Mouse (Mus musculus): ENCODE data around the gene Aldh4a1.

The Aldh4a1 gene

DNA sequence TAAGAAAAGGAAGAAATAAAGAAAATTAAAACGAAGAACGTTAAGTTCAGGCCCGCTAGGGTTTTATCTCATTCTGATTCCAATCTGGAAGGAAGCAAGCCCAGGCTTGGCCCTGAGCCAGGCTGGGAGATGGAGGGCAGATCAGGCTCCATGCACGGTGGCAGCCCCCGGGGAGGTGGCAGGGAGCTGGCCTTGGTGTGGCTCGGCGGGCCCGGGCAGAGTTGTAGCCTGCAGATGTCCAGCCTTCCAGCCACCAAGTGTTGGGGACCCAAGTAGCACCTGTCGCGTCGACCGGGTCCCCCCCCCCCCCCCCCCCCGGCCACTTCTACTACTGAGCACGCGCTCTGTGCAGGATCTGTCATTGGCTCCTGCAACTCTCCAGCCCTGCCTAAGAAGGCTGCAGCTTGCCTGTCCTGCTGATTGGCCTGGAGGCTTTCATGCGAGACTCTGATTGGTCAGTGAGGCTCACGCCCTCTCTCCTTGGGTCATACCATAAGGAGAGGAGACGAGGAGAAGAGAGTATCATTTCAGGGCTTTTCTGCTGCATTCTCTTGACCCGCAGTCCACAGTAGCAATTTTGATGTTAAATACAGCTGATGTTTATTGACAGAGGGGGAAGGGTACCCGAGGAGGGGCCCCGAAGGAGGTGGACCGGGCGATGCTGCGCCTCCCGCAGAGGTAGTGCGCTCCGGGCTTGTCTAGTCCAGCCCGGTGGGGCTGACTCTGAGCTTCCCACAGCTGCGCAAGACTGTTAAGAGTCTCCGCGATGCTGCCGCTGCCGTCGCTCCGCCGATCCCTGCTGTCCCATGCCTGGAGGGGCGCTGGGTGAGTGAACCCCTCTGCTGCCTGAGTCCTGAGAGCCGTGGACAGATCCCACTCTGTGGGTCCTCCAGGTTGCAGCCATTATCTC lies at the start of gene Aldh4a1:
Gene Aldh4a1 (plus strand): TSS at position 494 of the 910 bp plus-strand sequence.
- peak; percentile 92 for DNase-seq

DNA sequence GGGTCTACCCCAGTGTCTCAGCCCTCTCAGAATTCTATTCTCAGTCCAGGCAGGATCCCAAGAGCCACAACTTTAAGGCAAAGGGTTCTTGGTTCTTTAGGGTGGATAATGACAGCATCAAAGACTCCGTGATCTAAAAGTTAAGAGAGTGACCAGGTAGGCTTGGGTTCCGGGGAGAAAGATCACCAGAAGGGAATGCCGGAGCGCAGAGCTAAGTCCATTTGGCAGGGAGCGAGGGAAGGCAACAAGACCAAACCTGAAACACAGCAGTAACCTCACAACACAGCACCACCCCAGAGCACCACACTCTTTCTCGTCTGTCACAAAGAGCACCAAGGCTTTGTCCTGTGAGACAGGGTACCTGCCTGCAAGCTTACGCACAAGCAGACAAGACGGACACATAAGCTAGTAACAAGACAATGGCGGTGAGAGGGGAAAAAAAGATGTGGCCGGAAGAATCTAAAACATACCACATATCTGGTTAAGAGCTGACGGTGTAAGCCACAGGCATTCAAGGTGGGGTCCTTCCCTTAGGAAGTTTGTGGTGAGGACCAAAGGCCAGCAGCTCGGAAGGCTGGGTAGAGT lies 49.6 kb upstream of the Aldh4a1 start:
- no peak for DNase-seq

DNA sequence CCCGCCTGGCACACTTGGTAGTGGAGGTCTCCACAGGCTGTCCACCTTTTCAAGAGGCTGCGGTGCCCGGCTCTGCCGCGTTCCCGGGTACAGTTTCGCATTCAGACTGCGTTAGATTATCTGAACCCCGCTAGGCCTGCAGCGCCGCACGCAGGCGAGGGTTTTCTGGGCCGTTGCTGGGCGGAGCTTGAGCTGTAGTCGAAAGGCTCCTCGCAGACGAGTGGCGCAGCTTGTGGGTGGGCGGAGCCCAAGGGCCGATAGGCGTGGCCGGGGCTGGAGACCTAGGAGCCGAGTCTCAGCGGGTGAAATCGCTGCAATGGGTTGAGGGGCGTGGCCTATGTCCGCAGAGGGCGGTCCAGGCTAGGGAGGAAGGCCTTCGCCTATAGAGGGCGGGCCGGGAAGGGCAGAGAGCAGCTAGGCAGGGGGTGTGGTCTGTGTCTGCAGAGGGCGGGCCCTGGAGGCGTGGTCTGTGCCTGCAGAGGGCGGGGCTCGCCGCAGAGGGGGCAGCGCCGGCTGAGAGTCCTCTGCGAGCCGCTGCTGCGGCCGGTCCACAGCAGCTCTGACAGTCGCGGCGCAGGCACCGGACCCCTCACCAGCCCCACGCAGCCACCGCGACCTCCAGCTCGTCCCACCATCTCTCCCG lies 48.4 kb upstream of the Aldh4a1 start:
- DNase-seq: peak; percentile 99

DNA sequence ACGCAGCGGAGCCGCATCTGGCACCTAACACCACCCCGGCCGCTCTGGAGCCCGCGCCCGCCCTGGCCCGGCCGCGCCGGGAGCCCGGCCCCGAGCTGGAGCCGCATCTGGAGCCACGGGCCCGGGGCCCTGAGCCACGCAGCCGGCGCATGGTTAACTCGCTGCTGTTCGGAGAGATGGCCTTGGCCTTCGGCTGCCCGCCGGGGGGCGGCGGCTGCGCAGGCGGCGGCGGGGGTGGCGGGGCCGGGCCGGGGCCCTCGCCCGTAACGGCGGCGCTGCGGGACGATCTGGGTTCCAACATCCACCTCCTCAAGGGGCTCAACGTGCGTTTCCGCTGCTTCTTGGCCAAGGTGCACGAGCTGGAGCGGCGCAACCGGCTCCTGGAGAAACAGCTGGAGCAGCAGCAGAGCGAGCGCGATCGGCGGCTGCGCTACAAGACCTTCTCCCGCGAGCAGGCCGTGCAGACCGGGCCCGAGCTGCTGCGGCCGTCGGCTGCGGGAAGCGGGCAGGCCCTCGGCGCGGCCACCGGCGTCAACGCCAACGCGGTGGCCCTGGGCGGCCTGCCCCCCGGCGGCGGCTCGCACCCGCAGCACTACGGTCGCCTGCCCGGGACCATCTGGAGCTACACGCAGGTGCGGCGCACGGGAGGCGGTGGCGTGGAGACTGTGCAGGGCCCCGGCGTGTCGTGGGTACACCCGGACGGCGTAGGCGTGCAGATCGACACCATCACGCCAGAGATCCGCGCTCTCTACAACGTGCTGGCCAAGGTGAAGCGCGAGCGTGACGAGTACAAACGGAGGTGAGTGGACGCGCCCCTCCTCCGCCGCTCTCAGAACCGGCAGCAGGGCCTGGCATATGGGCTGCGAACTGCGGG lies 47.6 kb upstream of the Aldh4a1 start:
- DNase-seq: no peak

DNA sequence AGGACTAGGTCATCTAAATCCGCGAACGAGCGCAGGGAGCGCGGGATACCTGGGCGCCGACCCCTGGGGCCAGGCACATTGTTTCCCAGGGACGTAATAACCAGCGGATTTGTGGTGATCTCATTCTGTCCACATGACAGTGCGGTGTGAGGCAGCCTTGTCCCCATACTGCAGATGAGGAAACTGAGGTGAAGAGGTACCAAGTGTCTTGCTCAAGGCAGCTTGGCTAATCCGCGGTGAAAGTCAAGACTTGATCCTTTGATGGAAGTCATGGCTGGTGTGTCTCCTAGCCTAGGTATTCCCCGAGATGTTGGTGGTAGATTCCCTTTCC lies 47.0 kb upstream of the Aldh4a1 start:
- DNase-seq: no peak

DNA sequence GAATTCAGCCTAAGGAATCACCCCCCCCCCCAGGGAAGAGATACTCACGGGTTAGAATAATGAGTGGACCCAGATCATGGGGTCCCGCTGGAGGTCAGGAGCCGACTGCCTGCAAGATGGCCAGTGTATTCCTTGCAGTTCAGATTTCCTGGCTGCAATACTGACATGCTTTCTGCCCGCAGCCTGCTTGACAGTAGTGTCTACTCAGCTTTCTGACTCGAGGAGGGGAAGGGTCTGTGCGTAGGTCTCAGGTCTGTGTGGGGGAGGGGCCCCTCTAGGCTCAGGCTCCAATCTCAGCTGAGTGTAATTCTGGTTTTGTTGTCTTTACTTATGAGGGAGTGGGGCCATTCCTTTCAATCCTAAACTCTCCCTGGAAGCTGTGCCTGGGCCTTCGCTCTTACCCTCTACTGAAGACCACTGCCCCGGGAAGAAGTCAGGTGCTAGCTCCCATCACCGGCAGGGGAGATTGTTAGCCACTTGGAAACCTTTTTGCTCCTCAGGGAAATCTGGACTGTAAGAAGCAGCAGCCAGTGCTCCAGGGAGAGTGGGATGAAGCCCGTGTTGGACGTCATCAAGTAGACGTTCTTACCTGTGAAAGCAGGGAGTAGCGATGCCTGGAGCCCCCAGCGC lies 46.3 kb upstream of the Aldh4a1 start:
- DNase-seq: no peak

DNA sequence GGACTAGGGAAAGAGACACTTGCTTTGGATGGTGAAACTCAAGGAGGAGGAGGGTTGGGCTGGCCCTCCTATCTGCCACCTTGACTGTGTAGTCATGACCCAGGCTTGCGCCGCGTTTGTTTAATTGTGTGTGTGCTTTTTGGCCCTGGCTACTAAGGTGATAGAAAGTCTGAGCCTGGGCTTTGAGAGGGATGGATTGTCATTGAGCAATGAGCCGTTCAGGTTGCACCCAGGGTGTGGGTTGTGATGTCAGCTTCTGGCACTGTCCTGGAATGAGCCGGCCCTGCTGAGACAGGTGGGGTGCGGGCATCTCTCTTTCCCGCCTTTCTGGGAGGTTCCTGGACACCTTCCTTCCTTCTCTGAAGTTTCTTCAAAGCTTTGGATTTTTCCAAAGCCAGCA lies 45.7 kb upstream of the Aldh4a1 start:
- no peak for DNase-seq

DNA sequence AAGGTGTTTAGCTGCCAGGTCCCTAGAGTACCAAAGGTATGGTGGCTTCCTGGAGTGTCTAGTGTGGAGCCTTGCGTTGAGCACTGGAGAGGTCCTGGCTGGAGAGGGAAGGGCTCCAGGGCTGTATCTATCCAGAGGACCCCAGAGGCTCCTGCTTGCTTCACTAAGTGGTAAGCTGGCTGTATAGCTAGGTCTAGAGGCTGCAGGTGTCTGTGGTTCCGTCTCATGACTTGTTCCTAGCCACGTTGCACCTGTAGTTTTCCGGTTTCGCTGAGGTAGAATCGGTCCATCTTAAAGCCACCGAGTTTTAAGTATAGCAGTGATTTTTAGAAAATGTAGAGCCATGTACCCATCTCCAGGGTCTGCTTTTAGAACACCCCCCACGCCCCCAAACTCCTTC lies 44.3 kb upstream of the Aldh4a1 start:
- no peak for DNase-seq

DNA sequence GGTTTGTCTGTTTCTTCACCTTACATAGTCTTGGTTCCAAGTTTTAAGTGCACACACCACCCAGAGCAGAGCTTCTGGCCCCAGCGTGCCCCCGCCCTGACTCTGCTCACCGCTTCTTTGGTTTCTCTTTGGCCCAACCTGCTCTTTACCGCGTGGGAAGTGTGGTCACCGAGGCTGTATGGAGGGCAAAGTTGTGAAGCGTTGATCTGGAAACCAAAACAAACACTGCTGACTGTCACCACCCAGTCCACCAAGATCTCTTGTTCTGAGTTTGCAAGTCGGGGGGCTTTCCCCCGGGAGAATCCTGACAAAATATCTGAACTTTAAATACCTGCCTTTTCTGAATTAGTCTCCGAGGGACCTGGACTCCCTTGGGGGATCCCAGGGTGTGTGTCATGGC lies 43.7 kb upstream of the Aldh4a1 start:
- DNase-seq: no peak

DNA sequence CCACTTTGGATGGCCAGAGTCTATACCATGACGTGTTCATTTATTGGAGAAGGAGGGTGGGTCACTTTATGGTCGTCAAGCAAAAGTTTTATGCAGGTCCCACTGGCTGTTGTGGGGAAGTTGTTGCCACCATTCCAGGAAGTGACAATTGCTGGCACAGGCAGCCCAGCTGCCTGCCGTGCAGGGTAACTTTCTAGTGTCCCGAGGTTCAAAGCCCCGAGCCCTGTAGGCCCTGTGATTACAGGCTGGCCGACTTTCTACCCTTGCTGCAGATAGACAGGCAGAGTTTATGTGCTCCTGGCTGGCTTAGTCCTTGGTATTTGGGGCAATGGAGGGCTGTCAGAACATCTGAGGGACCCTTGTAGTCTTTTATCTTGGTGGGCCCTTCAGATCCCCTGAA lies 43.2 kb upstream of the Aldh4a1 start:
- no peak for DNase-seq

DNA sequence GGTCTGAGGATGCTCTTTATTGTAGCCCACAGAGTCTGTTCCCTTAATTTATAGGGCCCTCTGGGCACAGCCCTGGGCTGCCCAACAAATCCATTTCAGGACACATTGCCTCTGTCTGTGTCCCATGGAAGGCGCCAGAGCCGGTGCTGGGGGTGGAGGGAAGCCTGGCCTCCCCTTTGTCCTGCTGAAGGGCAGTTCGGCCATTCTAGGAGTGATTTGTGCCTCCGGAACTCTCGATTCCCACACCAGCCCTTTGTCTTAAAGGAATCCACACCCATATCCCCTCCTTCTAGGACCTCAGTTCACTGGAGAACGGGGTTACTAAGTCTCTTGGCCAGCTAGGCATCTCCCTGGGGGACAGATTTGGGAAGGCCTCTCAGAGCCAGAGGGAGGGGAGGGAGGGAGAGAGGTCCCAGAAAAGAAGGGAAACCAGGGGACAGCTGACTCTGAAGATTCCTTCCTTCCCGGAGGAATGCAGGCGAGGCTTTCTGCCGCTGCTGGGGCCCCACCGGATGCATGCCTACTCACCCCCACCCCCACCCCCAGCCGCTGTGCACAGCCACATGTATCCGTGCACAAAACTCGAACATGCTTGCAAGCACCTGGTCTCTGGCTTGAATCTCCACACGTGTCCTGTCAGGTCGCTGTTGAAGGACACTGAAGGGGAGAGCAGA lies 41.9 kb upstream of the Aldh4a1 start:
- DNase-seq: peak; percentile 51

DNA sequence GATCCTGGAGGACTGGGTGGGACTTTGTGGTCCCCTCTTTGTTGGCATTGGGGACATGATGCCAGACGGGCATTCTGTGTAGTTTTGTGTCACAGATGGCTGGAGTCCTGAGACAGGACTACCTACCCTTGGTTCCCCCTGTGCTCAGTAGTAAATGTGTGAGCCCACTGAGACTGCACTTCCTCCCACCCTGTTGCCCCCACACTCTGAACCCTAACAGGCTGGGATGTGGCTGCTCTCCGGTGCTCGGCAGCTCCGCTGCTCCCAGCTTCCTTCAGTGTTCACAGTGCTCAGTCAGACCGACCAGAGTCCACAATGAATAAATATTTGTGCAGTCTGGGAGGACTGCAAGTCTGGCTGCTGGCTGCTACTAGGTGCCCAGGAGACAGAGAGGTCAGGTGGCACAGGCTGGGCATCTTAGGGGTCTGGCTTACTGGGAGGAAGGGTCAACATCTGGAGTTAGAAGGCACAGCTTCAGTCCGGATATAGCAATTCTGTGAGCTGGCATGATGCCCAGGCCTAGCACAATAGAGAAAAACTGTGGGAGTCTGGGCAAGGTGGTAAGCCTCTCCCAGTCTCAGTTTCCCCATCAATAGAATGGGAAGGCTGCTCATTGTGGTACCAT lies 41.1 kb upstream of the Aldh4a1 start:
- no peak for DNase-seq

DNA sequence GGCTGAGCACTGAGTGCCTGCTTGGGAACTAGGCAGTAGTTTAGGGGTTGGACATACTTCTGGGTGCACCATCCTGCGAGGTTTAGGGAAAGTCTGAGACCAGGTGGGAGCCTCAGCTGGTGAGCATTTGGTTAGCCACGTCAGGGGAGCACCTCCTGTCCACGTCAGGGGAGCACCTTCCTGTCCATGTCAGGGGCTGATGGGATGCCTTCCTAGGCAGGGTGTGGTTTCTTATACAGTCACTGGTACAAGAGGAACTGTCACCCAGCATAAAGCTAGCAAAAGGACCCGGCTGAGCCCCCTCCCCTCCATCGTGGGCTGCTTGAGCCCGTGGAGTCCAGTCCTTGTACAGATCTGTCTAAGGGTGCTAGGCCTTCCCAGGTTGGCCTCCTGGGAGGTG lies 40.3 kb upstream of the Aldh4a1 start:
- no peak for DNase-seq

DNA sequence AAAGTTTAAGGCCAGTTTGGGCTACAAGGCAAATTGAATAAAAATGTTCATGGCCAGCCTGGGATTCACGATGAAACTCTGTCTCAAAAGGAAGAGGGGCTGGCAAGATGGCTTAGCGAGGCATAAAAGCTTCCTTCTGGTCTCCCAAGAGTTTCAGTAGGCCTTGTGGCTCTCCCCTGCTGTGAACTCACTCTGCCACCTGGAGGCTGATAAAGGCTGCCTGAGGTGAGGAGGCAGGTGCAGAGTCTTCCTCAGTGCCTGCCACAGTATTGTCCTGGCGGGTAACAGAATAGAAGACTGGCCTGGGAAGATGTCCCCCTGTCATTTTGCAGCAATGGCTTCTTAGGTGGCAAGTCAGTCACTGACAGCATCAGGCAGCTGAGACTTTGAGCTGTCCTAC lies 39.8 kb upstream of the Aldh4a1 start:
- DNase-seq: no peak

DNA sequence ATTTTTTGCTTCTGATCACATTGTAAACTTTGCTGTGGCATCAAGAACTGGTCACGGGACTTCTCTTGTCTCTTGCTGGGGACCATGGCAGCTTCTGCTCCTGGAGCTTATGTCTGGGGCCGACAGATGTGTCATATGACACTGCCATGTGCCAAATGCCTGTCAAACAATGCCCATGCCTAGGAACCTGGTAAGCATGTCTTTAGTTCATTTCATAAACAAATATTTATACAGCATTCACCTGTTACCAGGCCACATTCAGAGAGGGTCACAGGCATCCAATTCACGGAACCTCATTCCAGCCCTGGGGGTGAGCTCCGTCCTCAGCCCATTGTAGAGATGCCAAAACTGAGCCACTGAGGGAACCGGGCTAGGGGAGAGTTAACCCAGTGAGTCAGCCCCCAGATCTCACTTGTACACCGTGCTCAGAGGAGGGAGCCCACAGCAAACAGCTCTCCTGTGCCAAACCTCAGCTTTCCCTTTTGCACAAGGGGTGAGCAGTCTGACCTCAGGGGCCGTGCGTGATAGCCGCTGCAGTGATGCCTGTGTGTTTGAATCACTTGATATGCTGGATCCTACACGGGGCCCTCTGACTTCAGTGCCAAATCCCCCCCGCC lies 38.9 kb upstream of the Aldh4a1 start:
- no peak for DNase-seq

DNA sequence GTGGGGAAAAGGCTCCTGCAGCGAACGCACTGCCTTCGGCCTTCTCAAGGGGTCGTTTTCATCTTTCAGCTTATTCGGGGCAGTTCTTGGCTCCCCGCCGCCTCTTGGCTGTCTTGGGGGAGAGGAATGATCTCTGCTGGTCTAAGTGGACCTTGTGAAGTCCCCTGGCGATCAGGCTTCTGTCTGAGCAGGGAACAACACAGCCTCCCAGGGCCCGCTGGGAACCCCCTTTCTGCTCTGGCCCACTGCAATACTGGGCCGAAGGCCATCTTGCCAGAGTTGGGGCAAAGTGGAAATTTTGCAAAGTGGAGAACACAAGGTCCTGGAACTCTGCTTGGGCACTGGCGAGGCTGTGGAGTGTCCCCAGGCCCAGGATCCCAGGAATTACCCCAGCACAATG lies 38.0 kb upstream of the Aldh4a1 start:
- no peak for DNase-seq

DNA sequence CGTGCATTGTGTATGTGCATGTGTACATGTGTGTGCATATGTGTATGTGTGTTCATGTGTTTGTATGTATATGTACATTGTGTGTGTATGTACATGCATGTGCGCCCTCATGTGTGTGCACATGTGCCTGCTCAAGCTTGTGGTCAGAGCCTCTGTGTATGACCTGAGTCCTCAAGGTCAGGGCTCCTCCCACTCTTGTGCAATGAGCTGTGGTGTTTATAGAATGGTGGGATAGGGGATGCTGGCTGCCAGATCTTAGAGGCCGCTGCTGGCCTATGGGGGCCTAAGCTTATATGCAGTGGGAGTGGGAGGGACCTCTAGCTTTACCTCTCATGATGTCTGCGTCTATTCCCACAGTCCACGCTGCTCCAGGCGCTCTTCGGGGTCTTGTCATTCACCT lies 37.0 kb upstream of the Aldh4a1 start:
- DNase-seq: peak; percentile 33

DNA sequence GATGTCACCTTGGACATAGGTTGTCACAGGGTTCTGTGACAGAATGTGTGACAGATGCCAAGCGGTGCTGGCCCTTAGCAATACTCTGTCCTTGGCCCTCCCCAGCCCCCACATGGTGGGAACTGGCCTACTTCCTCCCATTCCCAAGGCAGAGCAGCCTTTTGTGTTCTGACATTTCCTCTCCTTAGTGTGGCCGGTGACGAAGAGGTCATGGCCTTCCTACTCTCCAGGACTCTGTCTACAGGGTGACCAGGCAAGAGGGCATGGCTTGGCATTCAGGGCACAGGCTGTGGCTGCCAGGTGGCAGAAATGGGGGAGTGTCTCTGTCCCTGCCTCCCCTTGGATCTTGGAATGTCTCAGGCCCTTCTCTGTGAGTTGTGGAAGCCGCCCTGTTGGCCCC lies 35.3 kb upstream of the Aldh4a1 start:
- DNase-seq: no peak

DNA sequence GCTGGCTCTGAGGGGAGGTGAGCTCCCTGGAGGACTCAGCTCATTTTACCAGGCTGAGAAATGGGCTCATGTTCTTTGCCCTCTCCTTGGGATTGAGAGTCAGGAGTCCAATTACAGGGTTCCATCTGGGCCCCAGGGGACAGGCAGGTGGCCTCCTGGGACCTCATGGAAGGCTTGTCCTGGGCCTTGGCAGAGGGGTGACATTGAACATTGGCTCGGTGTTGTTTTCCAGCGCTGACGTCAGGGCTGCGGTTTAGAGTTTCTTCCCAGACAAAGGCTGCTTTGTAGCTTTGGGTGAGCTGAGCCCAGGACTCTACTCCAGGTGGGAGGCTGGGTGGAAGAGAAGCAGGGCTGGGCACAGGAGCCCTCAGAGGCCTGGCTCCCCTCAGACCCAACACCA lies 34.9 kb upstream of the Aldh4a1 start:
- no peak for DNase-seq

DNA sequence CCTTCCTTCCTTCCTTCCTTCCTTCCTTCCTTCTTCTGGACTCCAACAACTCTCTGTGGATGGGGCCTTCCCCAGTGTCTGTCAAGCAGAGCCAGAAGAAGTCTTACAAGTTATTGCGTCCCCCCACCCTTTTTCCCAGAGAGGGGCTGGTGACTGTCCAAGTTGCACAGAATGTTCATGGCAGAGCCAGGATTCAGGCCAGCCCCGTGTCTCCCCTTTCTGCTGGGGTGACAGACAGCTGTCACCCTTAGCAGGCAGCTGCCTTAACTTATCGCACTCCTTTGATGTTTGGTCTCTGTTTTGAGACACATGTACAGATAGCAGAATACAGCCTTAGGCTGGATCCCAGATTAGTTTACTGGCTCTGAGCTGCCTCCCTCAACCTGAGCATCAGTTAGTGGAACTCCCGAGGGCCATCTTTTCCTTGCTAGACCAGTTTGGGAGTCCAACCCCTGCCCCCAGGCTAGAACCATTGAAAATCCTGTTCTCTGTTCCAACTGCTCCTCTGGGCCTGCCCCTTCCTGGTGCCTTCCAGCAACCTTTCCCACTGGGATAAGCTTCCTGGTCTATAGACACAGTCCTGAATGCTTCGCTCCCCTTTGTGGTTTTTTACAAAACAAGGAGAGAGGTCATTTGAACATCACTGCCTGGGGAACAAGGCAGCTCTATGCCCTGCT lies 33.2 kb upstream of the Aldh4a1 start:
- DNase-seq: no peak

DNA sequence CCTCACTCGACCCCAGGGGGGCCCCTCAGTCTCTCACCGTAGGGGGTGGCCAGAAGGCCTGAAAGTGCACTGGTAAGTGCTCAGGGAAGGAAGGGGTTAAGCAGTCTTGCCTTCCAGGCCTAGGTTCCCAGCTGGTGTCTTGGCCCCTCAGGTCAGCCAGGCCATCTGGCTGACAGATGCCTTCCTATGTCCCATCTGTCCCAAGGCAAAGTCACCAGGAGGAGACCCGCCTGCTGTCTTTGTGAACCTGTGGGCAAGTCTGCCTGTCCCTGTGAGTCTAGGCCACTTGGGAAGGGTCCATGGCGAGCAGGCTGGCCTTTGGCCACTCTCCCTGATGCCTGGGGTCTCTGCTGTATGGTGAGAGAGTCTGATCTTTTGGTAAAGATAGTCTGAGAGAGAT lies 32.2 kb upstream of the Aldh4a1 start:
- no peak for DNase-seq

Data from liver (tissue).